In the genomic region with DNA sequence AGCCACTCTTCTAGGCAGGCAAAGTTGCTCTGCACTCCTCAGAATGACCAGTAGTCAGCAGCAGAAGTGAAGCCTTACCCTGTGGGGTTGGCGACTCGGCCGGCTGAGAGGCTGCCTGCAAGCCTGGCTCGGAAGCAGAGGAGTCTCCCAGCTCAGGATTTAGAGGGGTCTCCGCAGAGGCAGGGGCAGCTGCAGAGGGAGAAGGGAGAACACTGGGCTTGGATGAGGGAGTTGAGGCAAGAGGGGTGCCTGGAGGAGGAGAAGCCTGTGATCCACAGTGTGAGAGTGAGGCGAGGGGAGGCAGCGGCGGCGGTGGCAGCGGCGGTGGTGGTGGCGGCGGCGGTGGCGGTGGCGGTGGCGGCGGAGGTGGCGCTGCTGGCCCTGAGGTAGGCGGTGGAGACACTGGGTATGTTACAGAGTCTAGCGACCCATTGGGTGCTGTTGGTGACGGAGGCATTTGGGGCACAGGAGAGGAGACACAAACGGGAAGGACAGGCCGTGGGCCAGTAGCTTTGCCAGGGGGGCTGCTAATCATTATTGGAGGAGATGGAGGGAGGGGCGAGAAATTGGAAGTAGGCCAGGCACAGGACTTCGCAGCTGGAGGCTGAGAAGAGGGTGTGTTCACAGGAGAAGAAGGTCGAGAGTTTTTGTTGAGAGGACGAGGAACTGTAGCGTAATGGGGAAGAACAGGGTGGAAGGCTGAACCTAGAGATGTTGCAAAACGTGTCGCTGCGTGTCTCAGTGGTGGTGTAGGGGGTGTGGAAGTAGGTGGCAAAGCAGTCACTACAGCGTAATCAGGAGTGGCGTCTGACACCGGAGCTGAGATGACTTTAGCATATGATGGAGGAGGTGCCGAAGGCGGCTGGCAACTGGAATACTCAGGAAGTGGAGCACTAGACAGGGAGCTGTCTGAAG, we compare ENCODE assay signal across 8 mouse cellular contexts.
A peak's percentile ranks its signal among the peaks of the same experiment; 100 is the strongest.
DNase-seq lines count a peak whose midpoint lies in the region; ATAC-seq and TF ChIP-seq lines count a peak whose summit lies in the region.

No protein-coding gene starts in this region.

- no peak overlapping the region for H3K9ac ChIP-seq in liver, embryonic 16.5 days (ENCODE audit: low read depth, low read length)

- peak; percentile 20 for DNase-seq in gastrocnemius, adult 2 months
- DNase-seq in gastrocnemius, adult 8-10 months (ENCODE audit: low spot score in 2 of 2) = no peak
- no peak for DNase-seq in layer of hippocampus, adult 8-10 months (ENCODE audit: low spot score in 2 of 2)

- peaks cover 73% of the 10 kb centered on the region for H3K36me3 ChIP-seq in E14TG2a.4 (ENCODE audit: insufficient read depth, low read length)
- H3K36me3 ChIP-seq in liver, embryonic 16.5 days (ENCODE audit: control insufficient read depth, insufficient read depth) = no peaks in the 10 kb centered on the region
- no peaks in the 10 kb centered on the region for H3K36me3 ChIP-seq in small intestine, adult 2 months (ENCODE audit: control insufficient read depth, insufficient read depth, low read length)

- intact Hi-C loops in gastrocnemius, adult 2 months (cut with DNase I) = no loop called here

- no peak; the same call in 1 of the 2 replicates for TF ChIP-seq CTCF in gastrocnemius, adult 2 months (IDR thresholded peaks at IDR 0.05)
- no peak for TF ChIP-seq CTCF in E14TG2a.4 (conservative IDR thresholded peaks at IDR 0.05; ENCODE audit: low read length)
- no peak for TF ChIP-seq CTCF in small intestine, adult 2 months (IDR thresholded peaks at IDR 0.05; ENCODE audit: extremely low read depth, insufficient read length, insufficient replicate concordance, low read depth, low read length)

- no peaks in the 10 kb centered on the region for H3K27me3 ChIP-seq in E14TG2a.4 (ENCODE audit: insufficient read depth, low read length)
- no peaks in the 10 kb centered on the region for H3K27me3 ChIP-seq in liver, embryonic 16.5 days (ENCODE audit: control insufficient read depth, insufficient read depth, low read depth, low read length)
- no peaks in the 10 kb centered on the region for H3K27me3 ChIP-seq in small intestine, adult 2 months (ENCODE audit: control insufficient read depth, insufficient read depth, low read length)

- WGBS in liver, embryonic 16.5 days (ENCODE audit: insufficient replicate concordance) = 50% methylated on average over 31 of the region's 37 CpGs
- WGBS in small intestine, adult 2 months = 77% methylated on average over 36 of the region's 37 CpGs

- peak overlapping the region; percentile 50 for H3K4me3 ChIP-seq in gastrocnemius, adult 2 months
- H3K4me3 ChIP-seq in E14TG2a.4 (replicated peaks; ENCODE audit: low read length) = peak overlapping the region; percentile 60
- peak overlapping the region; percentile 29 for H3K4me3 ChIP-seq in liver, embryonic 16.5 days (ENCODE audit: low read depth, low read length)
- peak overlapping the region; percentile 54 for H3K4me3 ChIP-seq in small intestine, adult 2 months (ENCODE audit: low read depth, low read length)

- H3K4me1 ChIP-seq in E14TG2a.4 (replicated peaks; ENCODE audit: low read depth, low read length) = peaks cover 83% of the 10 kb centered on the region
- H3K4me1 ChIP-seq in liver, embryonic 16.5 days (ENCODE audit: control insufficient read depth, low read depth, low read length) = no peaks in the 10 kb centered on the region
- H3K4me1 ChIP-seq in small intestine, adult 2 months (ENCODE audit: control insufficient read depth, insufficient read depth, insufficient read length, low read length) = no peaks in the 10 kb centered on the region

- ATAC-seq in common myeloid progenitor, adult 5-6 weeks (replicated peaks; ENCODE audit: low read depth, poor library complexity, severe bottlenecking) = peak; percentile 86
- ATAC-seq in inflammation-experienced regulatory T-cells, adult 6 months = peak; percentile 35
- 0 out of 2 replicates have a peak, but pooled peaks have one; percentile 21 for ATAC-seq in liver, embryonic 16.5 days (ENCODE audit: low read depth)

- no peaks in the 10 kb centered on the region for H3K9me3 ChIP-seq in E14TG2a.4 (ENCODE audit: low read length)
- H3K9me3 ChIP-seq in liver, embryonic 16.5 days (replicated peaks; ENCODE audit: control insufficient read depth, low read length) = no peaks in the 10 kb centered on the region

- TF ChIP-seq POLR2A in small intestine, adult 2 months (IDR thresholded peaks at IDR 0.05; ENCODE audit: low read depth, low read length) = no peak

- H3K27ac ChIP-seq in gastrocnemius, adult 2 months = no peak overlapping the region
- H3K27ac ChIP-seq in liver, embryonic 16.5 days (ENCODE audit: low read length) = no peak overlapping the region
- H3K27ac ChIP-seq in small intestine, adult 2 months (ENCODE audit: insufficient read depth, low read depth, low read length) = no peak overlapping the region

- peak overlapping the region; percentile 44 for H3K4me2 ChIP-seq in liver, embryonic 16.5 days (ENCODE audit: low read depth, low read length)

Comparison
In these comparisons a context has a peak if more than half of its experiments do, and no peak if none do; other contexts are left out.
1. ATAC-seq: peak in every context shown above with its lines; median percentile 86 in common myeloid progenitor, adult 5-6 weeks; 35 in inflammation-experienced regulatory T-cells, adult 6 months; 21 in liver, embryonic 16.5 days.